Mouse (Mus musculus) lung, adult 2 months (tissue): ENCODE measurements around the gene Ppp1r1b.
A peak's percentile ranks its signal among the peaks of the same experiment; 100 is the strongest.

Experiments
- CTCF ChIP-seq: fragments of 200-500 bp; IDR thresholded peaks from 2 replicates; pipeline ENCODE4 v1.5.1; 2011; ENCODE audit warnings: mild to moderate bottlenecking, low read length, control low read depth; ENCODE audit not compliant: insufficient read depth
- POLR2A ChIP-seq: fragments of 200-500 bp; IDR thresholded peaks from 2 replicates; pipeline ENCODE4 v1.6.1; 2011; ENCODE audit warnings: low read depth, mild to moderate bottlenecking, control low read depth, low read length, borderline replicate concordance; ENCODE audit errors: extremely low read depth

DNA sequence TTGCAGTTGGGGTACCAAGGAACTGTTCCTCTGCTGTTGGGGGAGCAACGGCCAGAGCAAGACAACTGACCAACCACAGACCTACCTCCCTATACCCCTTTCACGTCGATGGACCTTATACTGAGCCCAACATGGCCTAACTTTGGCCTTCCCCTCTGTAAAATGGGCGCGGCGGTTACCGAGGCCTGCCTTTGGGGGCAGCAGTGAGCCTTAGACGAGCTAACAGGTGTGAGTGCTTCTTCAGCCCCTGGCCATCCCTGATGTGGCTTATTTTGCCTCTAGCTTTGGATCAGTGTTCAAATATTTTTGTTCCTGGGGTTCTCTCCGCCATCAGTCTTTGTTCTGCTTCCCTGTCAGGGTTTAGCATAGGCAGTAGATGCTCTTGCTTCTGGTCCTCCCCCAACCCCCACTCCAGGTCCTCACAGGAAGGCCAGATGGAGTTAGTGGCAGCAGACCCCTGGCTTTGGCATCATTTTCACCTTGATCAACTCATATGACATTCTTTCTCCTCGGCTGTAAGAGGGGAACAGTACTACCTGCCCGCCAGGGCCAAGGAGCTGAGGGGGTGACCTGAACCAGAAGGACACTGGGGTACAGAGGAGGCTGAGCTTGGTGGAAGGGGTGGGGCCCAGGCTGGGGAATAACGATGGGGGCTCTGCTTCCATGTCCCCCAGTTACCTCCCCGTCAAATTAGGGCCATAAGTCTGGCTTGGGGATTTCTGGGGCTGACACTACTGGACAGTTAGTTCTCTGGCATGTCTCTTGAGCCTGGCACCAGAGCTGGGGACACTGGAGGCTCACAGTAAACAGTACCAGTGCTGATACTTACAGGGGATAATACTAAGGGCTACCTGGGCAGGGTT, 11.7 kb upstream of the Ppp1r1b start:
- TF ChIP-seq POLR2A (no peak), CTCF (peak; percentile 32; the same call in 1 of the 2 replicates)
